In the genomic region with DNA sequence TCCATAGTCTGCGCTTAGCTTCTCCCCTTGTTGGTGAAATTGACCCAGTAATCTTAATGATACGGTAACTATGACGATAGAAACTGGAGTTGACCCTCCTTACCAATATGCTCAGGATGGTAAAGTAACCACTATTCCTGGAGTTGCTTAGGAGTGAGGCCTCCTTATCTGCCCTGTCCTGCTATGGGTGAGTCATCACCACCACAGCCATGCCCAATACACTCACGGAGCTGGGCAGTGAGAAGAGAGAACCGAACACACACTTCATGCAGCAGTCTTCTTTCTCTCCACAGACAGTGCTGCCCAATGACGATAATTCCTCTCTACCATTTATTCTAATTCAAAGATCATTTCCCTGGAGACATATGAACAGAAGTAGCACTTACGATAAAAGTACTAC, we compare ENCODE assay signal across 20 mouse cellular contexts. TPM values are rescaled to one million over a fixed set of nuclear protein-coding genes. Genes with fewer than 3 reads are reported as not detected.
DNase-seq lines count a peak whose midpoint lies in the region; ATAC-seq and TF ChIP-seq lines count a peak whose summit lies in the region.
"Had no signal": no experiment of that assay in that cellular context is flagged by ENCODE, and none has a peak within 500 bp of the region (broad histone marks: within the 10 kb centered on the region; RNA-seq: fewer than 3 reads in every experiment).

No protein-coding gene starts in this region.

- no peak overlapping the region for H3K4me3 ChIP-seq in lung, embryonic 14.5 days (ENCODE audit: low read depth, low read length)
- H3K4me3 ChIP-seq in lung, postnatal 0 days (ENCODE audit: low read depth, low read length) = no peak overlapping the region
- H3K4me3 ChIP-seq in liver, embryonic 14.5 days (ENCODE audit: insufficient read depth in 1 of 2, low read depth in 2 of 2, low read length in 2 of 2) = peak overlapping the region; percentile 21 to 33; a peak in 2 of 4 replicates
- H3K4me3 ChIP-seq in stomach, embryonic 16.5 days (replicated peaks; ENCODE audit: low read length) = no peak overlapping the region
- H3K4me3 ChIP-seq: kidney, embryonic 15.5 days; limb, embryonic 10.5 days; midbrain, embryonic 12.5 days had no signal

- no peaks in the 10 kb centered on the region for H3K36me3 ChIP-seq in lung, embryonic 14.5 days (ENCODE audit: insufficient read depth)
- no peaks in the 10 kb centered on the region for H3K36me3 ChIP-seq in lung, postnatal 0 days (ENCODE audit: insufficient read depth, low read length)
- peaks cover 17% of the 10 kb centered on the region for H3K36me3 ChIP-seq in liver, embryonic 14.5 days (replicated peaks; ENCODE audit: control insufficient read depth, insufficient read depth, low read depth)
- no peaks in the 10 kb centered on the region for H3K36me3 ChIP-seq in stomach, embryonic 16.5 days (ENCODE audit: control insufficient read depth, insufficient read depth, low read length)
- H3K36me3 ChIP-seq: kidney, embryonic 15.5 days; limb, embryonic 10.5 days; midbrain, embryonic 12.5 days had no signal

- no peaks in the 10 kb centered on the region for H3K9me3 ChIP-seq in lung, embryonic 14.5 days (ENCODE audit: low read depth, low read length)
- H3K9me3 ChIP-seq in lung, postnatal 0 days (ENCODE audit: low read length) = no peaks in the 10 kb centered on the region
- no peaks in the 10 kb centered on the region for H3K9me3 ChIP-seq in liver, embryonic 14.5 days (ENCODE audit: control insufficient read depth, low read length)
- H3K9me3 ChIP-seq in stomach, embryonic 16.5 days (replicated peaks; ENCODE audit: control insufficient read depth, low read length) = no peaks in the 10 kb centered on the region
- H3K9me3 ChIP-seq: kidney, embryonic 15.5 days; limb, embryonic 10.5 days; midbrain, embryonic 12.5 days had no signal

- 84% methylated on average over 7 of the region's 7 CpGs for WGBS in lung, embryonic 14.5 days
- WGBS in lung, postnatal 0 days = 81% methylated on average over 7 of the region's 7 CpGs
- WGBS in liver, embryonic 14.5 days (ENCODE audit: insufficient replicate concordance) = 19% methylated on average over 7 of the region's 7 CpGs
- 81% methylated on average over 7 of the region's 7 CpGs for WGBS in stomach, embryonic 16.5 days

- DNase-seq in lung, embryonic 14.5 days = no peak
- DNase-seq in lung, postnatal 0 days (ENCODE audit: low spot score) = no peak
- peak; percentile 77 to 80 (median 78) for DNase-seq in liver, embryonic 14.5 days (ENCODE audit: low read depth in 3 of 3, low spot score in 3 of 3)
- no peak for DNase-seq in retina, embryonic 14.5 days (ENCODE audit: low spot score)
- DNase-seq in layer of hippocampus, postnatal 36 days = no peak
- DNase-seq in urinary bladder, postnatal 4 days (ENCODE audit: low spot score in 2 of 2) = no peak
- DNase-seq: layer of hippocampus, adult 9-11 months; lung, postnatal 10 days; thymus, postnatal 36 days had no signal

- no peak overlapping the region for H3K9ac ChIP-seq in lung, embryonic 14.5 days
- H3K9ac ChIP-seq in lung, postnatal 0 days (replicated peaks; ENCODE audit: low read depth) = no peak overlapping the region
- peak overlapping the region; percentile 80 for H3K9ac ChIP-seq in liver, embryonic 14.5 days (replicated peaks)
- H3K9ac ChIP-seq in stomach, embryonic 16.5 days (ENCODE audit: low read length) = no peak overlapping the region
- H3K9ac ChIP-seq: hindbrain, embryonic 14.5 days; kidney, embryonic 15.5 days; midbrain, embryonic 12.5 days had no signal

- H3K4me2 ChIP-seq in lung, embryonic 14.5 days = no peak overlapping the region
- H3K4me2 ChIP-seq in lung, postnatal 0 days (replicated peaks; ENCODE audit: low read depth, low read length) = no peak overlapping the region
- peak overlapping the region; percentile 86 for H3K4me2 ChIP-seq in liver, embryonic 14.5 days (ENCODE audit: low read depth)
- no peak overlapping the region for H3K4me2 ChIP-seq in stomach, embryonic 16.5 days (ENCODE audit: low read depth, low read length)
- H3K4me2 ChIP-seq: hindbrain, embryonic 14.5 days; kidney, embryonic 15.5 days; midbrain, embryonic 12.5 days had no signal

- no peaks in the 10 kb centered on the region for H3K27me3 ChIP-seq in lung, embryonic 14.5 days (ENCODE audit: insufficient read depth, low read length)
- no peaks in the 10 kb centered on the region for H3K27me3 ChIP-seq in lung, postnatal 0 days (replicated peaks; ENCODE audit: insufficient read depth, low read length)
- no peaks in the 10 kb centered on the region for H3K27me3 ChIP-seq in liver, embryonic 14.5 days (ENCODE audit: control insufficient read depth, insufficient read depth, low read length)
- no peaks in the 10 kb centered on the region for H3K27me3 ChIP-seq in stomach, embryonic 16.5 days (ENCODE audit: control insufficient read depth, insufficient read depth, low read length)
- H3K27me3 ChIP-seq: kidney, embryonic 15.5 days; midbrain, embryonic 12.5 days had no signal

- no peak for TF ChIP-seq EP300 in lung, postnatal 0 days (IDR thresholded peaks at IDR 0.05)
- peak; percentile 83 for TF ChIP-seq EP300 in liver, embryonic 14.5 days (IDR thresholded peaks at IDR 0.05; ENCODE audit: low read depth)

- no peak overlapping the region; the same call in 1 of the 2 replicates for H3K27ac ChIP-seq in lung, embryonic 14.5 days (ENCODE audit: low read depth)
- no peak overlapping the region for H3K27ac ChIP-seq in lung, postnatal 0 days (ENCODE audit: low read length)
- peak overlapping the region; percentile 98 for H3K27ac ChIP-seq in liver, embryonic 14.5 days
- H3K27ac ChIP-seq in stomach, embryonic 16.5 days (ENCODE audit: low read length) = no peak overlapping the region
- H3K27ac ChIP-seq: hindbrain, embryonic 14.5 days; kidney, embryonic 15.5 days; limb, embryonic 10.5 days; midbrain, embryonic 12.5 days had no signal

- H3K4me1 ChIP-seq in lung, embryonic 14.5 days (ENCODE audit: insufficient read depth) = no peaks in the 10 kb centered on the region
- H3K4me1 ChIP-seq in lung, postnatal 0 days (ENCODE audit: insufficient read depth, low read depth, low read length) = no peaks in the 10 kb centered on the region
- H3K4me1 ChIP-seq in liver, embryonic 14.5 days (replicated peaks; ENCODE audit: control insufficient read depth in 2 of 2, insufficient read depth in 2 of 2, low read length in 1 of 2) = peaks cover 49 to 52% of the 10 kb centered on the region in 2 experiments
- no peaks in the 10 kb centered on the region for H3K4me1 ChIP-seq in stomach, embryonic 16.5 days (ENCODE audit: control insufficient read depth, insufficient read depth, low read length)
- H3K4me1 ChIP-seq: limb, embryonic 10.5 days; midbrain, embryonic 12.5 days had no signal

- ATAC-seq in lung, embryonic 14.5 days (ENCODE audit: insufficient read depth) = peak; percentile 71; the same call in 1 of the 2 replicates
- ATAC-seq in lung, postnatal 0 days = no peak
- peak; percentile 81 for ATAC-seq in erythroblast, adult 5-6 weeks (replicated peaks; ENCODE audit: low FRiP score, poor library complexity, severe bottlenecking)
- ATAC-seq in liver, embryonic 14.5 days (ENCODE audit: insufficient read depth) = peak; percentile 85
- peak; percentile 70 for ATAC-seq in stomach, embryonic 16.5 days (ENCODE audit: insufficient read depth, low FRiP score)
- ATAC-seq: CD4-positive, CD25-positive, alpha-beta regulatory T cell, adult 4 months; Patski had no signal

- TF ChIP-seq CTCF in lung, embryonic 14.5 days (IDR thresholded peaks at IDR 0.05; ENCODE audit: low read depth) = no peak
- TF ChIP-seq CTCF in lung, postnatal 0 days (IDR thresholded peaks at IDR 0.05) = no peak
- no peak for TF ChIP-seq CTCF in liver, embryonic 14.5 days (IDR thresholded peaks at IDR 0.05; ENCODE audit: low read depth)

RNA-seq across cellular contexts. Expression of a gene that starts 2.1 kb away (rescaled TPM):
- polyA plus RNA-seq in lung, embryonic 14.5 days (2014; fragmentation: Nextera tagmentation; extraction: Ambion mirVana) = 0.41 and 1.8 TPM in 2 replicates
- polyA plus RNA-seq in lung, postnatal 0 days (2015; fragmentation: Nextera tagmentation; extraction: Ambion mirVana) = 1.1 and 1.6 TPM in 2 replicates
- 2,664 and 2,909 TPM in 2 replicates for total RNA-seq in erythroblast, adult 5-6 weeks (2015; ENCODE audit: low replicate concordance)
- total RNA-seq in erythroblast, adult 5-6 weeks (2017; ENCODE audit: low replicate concordance) = 999 and 1,312 TPM in 2 replicates
- 236 and 313 TPM in 2 replicates for polyA plus RNA-seq in liver, embryonic 14.5 days (2012; rRNA removed)
- polyA plus RNA-seq in liver, embryonic 14.5 days (2014; fragmentation: Nextera tagmentation; extraction: Ambion mirVana) = 221 and 240 TPM in 2 replicates
- 9.7 and 12.7 TPM in 2 replicates for polyA plus RNA-seq in stomach, embryonic 16.5 days (2015; fragmentation: Nextera tagmentation; extraction: Ambion mirVana)
- total RNA-seq in layer of hippocampus, postnatal 36 days (2021) = not detected
- total RNA-seq: adrenal gland, adult 18-20 months had no signal
- polyA plus RNA-seq: CD4-positive, CD25-positive, alpha-beta regulatory T cell, adult 4 months; Patski; small intestine, adult 2 months had no signal

RNA-seq across cellular contexts. Expression of a gene that starts 22.0 kb away (rescaled TPM):
- polyA plus RNA-seq in lung, embryonic 14.5 days (2014; fragmentation: Nextera tagmentation; extraction: Ambion mirVana) = not detected in 2 replicates
- not detected in 2 replicates for polyA plus RNA-seq in lung, postnatal 0 days (2015; fragmentation: Nextera tagmentation; extraction: Ambion mirVana)
- not detected in 2 replicates for total RNA-seq in erythroblast, adult 5-6 weeks (2015; ENCODE audit: low replicate concordance)
- total RNA-seq in erythroblast, adult 5-6 weeks (2017; ENCODE audit: low replicate concordance) = 2.6 TPM in 1 of 2 replicates, not detected in the other
- not detected in 2 replicates for polyA plus RNA-seq in liver, embryonic 14.5 days (2012; rRNA removed)
- not detected in 2 replicates for polyA plus RNA-seq in liver, embryonic 14.5 days (2014; fragmentation: Nextera tagmentation; extraction: Ambion mirVana)
- 0.57 and 0.65 TPM in 2 replicates for polyA plus RNA-seq in stomach, embryonic 16.5 days (2015; fragmentation: Nextera tagmentation; extraction: Ambion mirVana)
- total RNA-seq in layer of hippocampus, postnatal 36 days (2021) = not detected
- total RNA-seq: adrenal gland, adult 18-20 months; common myeloid progenitor, adult 5-6 weeks had no signal
- polyA plus RNA-seq: CD4-positive, CD25-positive, alpha-beta regulatory T cell, adult 4 months; hindbrain, embryonic 14.5 days; limb, embryonic 10.5 days; midbrain, embryonic 12.5 days; Patski; small intestine, adult 2 months had no signal

RNA-seq across cellular contexts. Expression of a gene that starts 25.7 kb away (rescaled TPM):
- not detected in 2 replicates for polyA plus RNA-seq in lung, embryonic 14.5 days (2014; fragmentation: Nextera tagmentation; extraction: Ambion mirVana)
- polyA plus RNA-seq in lung, postnatal 0 days (2015; fragmentation: Nextera tagmentation; extraction: Ambion mirVana) = not detected in 2 replicates
- total RNA-seq in erythroblast, adult 5-6 weeks (2015; ENCODE audit: low replicate concordance) = 2.5 and 5.0 TPM in 2 replicates
- 3.2 and 4.5 TPM in 2 replicates for total RNA-seq in erythroblast, adult 5-6 weeks (2017; ENCODE audit: low replicate concordance)
- 0.27 and 0.31 TPM in 2 replicates for polyA plus RNA-seq in liver, embryonic 14.5 days (2012; rRNA removed)
- polyA plus RNA-seq in liver, embryonic 14.5 days (2014; fragmentation: Nextera tagmentation; extraction: Ambion mirVana) = 0.05 and 0.11 TPM in 2 replicates
- 0.06 TPM in 1 of 2 replicates, not detected in the other for polyA plus RNA-seq in stomach, embryonic 16.5 days (2015; fragmentation: Nextera tagmentation; extraction: Ambion mirVana)
- not detected for total RNA-seq in layer of hippocampus, postnatal 36 days (2021)
- total RNA-seq: adrenal gland, adult 18-20 months; common myeloid progenitor, adult 5-6 weeks had no signal
- polyA plus RNA-seq: CD4-positive, CD25-positive, alpha-beta regulatory T cell, adult 4 months; hindbrain, embryonic 14.5 days; limb, embryonic 10.5 days; midbrain, embryonic 12.5 days; Patski; small intestine, adult 2 months had no signal

Comparison
In these comparisons a context has a peak if more than half of its experiments do, and no peak if none do; other contexts are left out.
1. DNase-seq: peak in liver, embryonic 14.5 days (3 of 3); none in lung, embryonic 14.5 days (single experiment), lung, postnatal 0 days (single experiment), retina, embryonic 14.5 days (single experiment), layer of hippocampus, postnatal 36 days (0 of 2) and urinary bladder, postnatal 4 days (0 of 2).
2. H3K4me3 ChIP-seq: peak in liver, embryonic 14.5 days (2 of 2); none in lung, embryonic 14.5 days (single experiment), lung, postnatal 0 days (single experiment) and stomach, embryonic 16.5 days (single experiment).
3. RNA of a gene that starts 2.1 kb away (polyA plus RNA-seq): 221 to 313 TPM in liver, embryonic 14.5 days; 9.7 to 12.7 TPM in stomach, embryonic 16.5 days, 0.41 to 1.8 TPM in lung, embryonic 14.5 days and 1.1 to 1.6 TPM in lung, postnatal 0 days; every median in the first group is over 10 times any median in the second.